Mouse (Mus musculus) embryonic facial prominence, embryonic 11.5 days (tissue): ENCODE results near the gene Kdm8. TPM values are rescaled to one million over a fixed set of nuclear protein-coding genes. Genes with fewer than 3 reads are reported as not detected.
A peak's percentile ranks its signal among the peaks of the same experiment; 100 is the strongest.

Experiments
- ATAC-seq: fragments of 200-750 bp; cut with Nextera tagmentation; replicated peaks from 2 replicates; pipeline ENCODE4 v1.8.0; 2017; ENCODE audit warnings: low read depth; ENCODE audit not compliant: insufficient number of reproducible peaks, low FRiP score, low TSS enrichment
- DNase-seq: peaks from one replicate; pipeline ENCODE4 v3.0.0-alpha.2; 2015; ENCODE audit warnings: low spot score
- H3K27ac ChIP-seq: fragments of 300-500 bp; sonication (generic); replicated peaks from 2 replicates; pipeline ENCODE4 v1.5.1; 2014; ENCODE audit warnings: mild to moderate bottlenecking, low read depth, low read length, control low read depth
- H3K27me3 ChIP-seq: fragments of 300-500 bp; sonication (generic); 2 replicates; pipeline ENCODE4 v1.6.1; 2014; ENCODE audit warnings: mild to moderate bottlenecking, low read length, moderate library complexity, mixed read lengths; ENCODE audit not compliant: control insufficient read depth, insufficient read depth
- H3K36me3 ChIP-seq: fragments of 300-500 bp; sonication (generic); replicated peaks from 2 replicates; pipeline ENCODE4 v1.6.1; 2014; ENCODE audit warnings: low read depth, mild to moderate bottlenecking, low read length, moderate library complexity, mixed read lengths; ENCODE audit not compliant: control insufficient read depth, insufficient read depth
- H3K4me1 ChIP-seq: fragments of 300-500 bp; sonication (generic); 2 replicates; pipeline ENCODE4 v1.6.1; 2014; ENCODE audit warnings: low read length, mixed read lengths; ENCODE audit not compliant: control insufficient read depth, insufficient read depth
- H3K4me2 ChIP-seq: fragments of 300-500 bp; sonication (generic); 2 replicates; pipeline ENCODE4 v1.6.1; 2014; ENCODE audit warnings: low read depth, mild to moderate bottlenecking, control low read depth, low read length, moderate library complexity
- H3K4me3 ChIP-seq: fragments of 300-500 bp; sonication (generic); 2 replicates; pipeline ENCODE4 v1.5.1; 2014; ENCODE audit warnings: low read depth, low read length, control low read depth
- H3K9ac ChIP-seq: fragments of 300-500 bp; sonication (generic); replicated peaks from 2 replicates; pipeline ENCODE4 v1.6.1; 2014; ENCODE audit warnings: mild to moderate bottlenecking, control low read depth, low read length
- H3K9me3 ChIP-seq: fragments of 300-500 bp; sonication (generic); replicated peaks from 2 replicates; pipeline ENCODE4 v1.6.1; 2016; ENCODE audit warnings: mild to moderate bottlenecking, low read length, inconsistent platforms, mixed read lengths; ENCODE audit not compliant: control insufficient read depth
- WGBS: fragments of 180-500 bp; shearing (Covaris S2); extraction: QIAGEN DNeasy Blood & Tissue Kit; methylation state at CpG from one replicate; pipeline ENCODE4 v1.1.7; 2014; 5-methylcytosine and 5-hydroxymethylcytosine counted together
- polyA plus RNA-seq: library from polyadenylated mRNA; unstranded; fragments of >200 nt; fragmentation: Nextera tagmentation; extraction: Ambion mirVana; gene quantifications from 2 replicates; pipeline ENCODE4 v1.2.1, GENCODE M21; 2014

The Kdm8 gene
- polyA plus RNA-seq, 1 experiment from 2014 or later = 11.9 TPM

DNA sequence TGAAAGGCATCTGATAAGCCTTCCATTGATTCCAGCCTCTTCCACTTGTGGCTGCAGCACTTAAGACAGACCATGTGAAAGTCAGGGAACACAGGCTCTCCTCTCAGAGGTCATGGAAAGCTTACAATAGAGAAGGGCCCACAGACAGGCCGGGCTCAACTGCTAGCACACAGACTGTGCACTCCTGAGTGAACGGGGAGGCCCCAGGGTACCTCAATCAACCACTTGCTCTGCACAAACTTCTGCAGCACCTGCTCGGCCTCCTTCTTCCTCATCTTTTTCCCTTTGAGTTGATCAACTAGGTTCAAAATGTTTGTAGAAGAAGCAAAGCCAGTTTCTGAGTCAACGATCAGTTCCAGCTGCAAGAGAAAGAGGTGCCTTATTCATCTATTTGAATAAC, 26.4 kb downstream of the Kdm8 start:
- no peak for DNase-seq
- no peaks in the 10 kb centered on the region for H3K27me3 ChIP-seq
- H3K9ac ChIP-seq = no peak overlapping the region
- H3K4me2 ChIP-seq = no peak overlapping the region
- 88% methylated on average over 4 of the region's 4 CpGs for WGBS
- H3K9me3 ChIP-seq = no peaks in the 10 kb centered on the region
- peaks cover 3% of the 10 kb centered on the region for H3K4me1 ChIP-seq
- H3K27ac ChIP-seq = no peak overlapping the region
- H3K36me3 ChIP-seq = no peaks in the 10 kb centered on the region
- ATAC-seq = no peak
- no peak overlapping the region for H3K4me3 ChIP-seq

DNA sequence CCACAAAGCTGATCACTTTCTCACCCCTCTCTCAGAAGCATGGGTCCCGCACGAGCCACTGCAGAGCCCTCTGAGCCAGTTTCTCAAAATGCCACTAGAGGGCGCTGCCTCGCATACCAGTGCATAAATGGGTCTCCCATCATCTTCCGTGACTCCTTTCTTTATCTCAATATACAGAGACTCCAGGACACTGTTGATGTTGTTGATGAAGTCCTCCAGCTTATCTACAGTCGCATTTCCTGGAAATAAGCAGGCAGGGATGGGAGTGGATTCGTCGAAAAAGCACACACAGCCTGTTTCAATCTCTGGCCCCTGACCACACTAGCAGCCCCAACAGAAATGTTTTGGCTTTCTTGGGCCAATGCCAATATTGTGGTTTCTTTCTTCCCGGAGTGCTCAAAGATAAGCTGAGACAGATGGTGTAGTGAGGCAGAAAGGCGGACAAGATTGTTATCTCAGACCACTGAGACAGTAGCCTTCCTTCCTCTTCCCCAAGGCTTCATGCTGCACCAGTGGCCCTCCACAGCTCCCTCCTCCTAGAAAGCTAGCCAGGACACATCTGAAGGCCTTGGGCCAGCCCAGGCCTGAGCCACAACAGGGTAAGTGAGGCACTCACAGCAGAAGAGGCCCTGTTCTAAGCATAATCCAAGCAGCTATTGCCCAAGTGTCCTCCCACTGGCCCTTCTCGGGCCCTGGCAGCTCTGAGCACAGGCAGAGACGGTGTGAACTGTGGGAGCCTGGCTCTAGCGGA, 27.7 kb downstream of the Kdm8 start:
- H3K27ac ChIP-seq = peak overlapping the region; percentile 65
- peak overlapping the region; percentile 7 for H3K9ac ChIP-seq
- 33% methylated on average over 13 of the region's 13 CpGs for WGBS
- no peaks in the 10 kb centered on the region for H3K36me3 ChIP-seq
- H3K4me3 ChIP-seq = no peak overlapping the region
- peaks cover 3% of the 10 kb centered on the region for H3K4me1 ChIP-seq
- no peaks in the 10 kb centered on the region for H3K27me3 ChIP-seq
- H3K9me3 ChIP-seq = no peaks in the 10 kb centered on the region
- H3K4me2 ChIP-seq = no peak overlapping the region
- DNase-seq (peak; percentile 85), ATAC-seq (peak; percentile 36; the same call in 1 of the 2 replicates)

DNA sequence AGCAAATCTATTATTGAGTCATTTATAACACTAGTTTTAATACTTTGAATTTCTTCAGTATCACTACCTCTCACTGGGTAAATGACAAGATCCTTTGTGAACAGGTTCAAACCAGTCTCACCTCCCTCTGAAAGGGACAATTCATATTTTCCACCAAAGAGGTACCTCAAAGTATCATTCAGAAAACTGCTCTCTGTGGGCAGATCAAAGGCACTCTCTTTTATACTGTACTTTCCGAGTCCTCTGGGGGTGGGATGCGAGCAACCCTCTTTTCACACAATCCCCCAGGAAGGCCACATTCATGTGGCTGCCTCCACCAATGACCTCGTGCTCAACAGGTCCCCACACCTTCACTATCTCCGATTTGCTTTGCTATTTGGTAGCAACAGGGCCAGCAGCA, 30.1 kb downstream of the Kdm8 start:
- 82% methylated on average over 4 of the region's 4 CpGs for WGBS
- Histone ChIP-seq H3K9me3 (no peaks in the 10 kb centered on the region), H3K4me1 (peaks cover 3% of the 10 kb centered on the region), H3K27ac (no peak overlapping the region), H3K27me3 (no peaks in the 10 kb centered on the region), H3K36me3 (no peaks in the 10 kb centered on the region), H3K9ac (no peak overlapping the region), H3K4me3 (no peak overlapping the region), H3K4me2 (no peak overlapping the region)
- ATAC-seq = no peak
- DNase-seq = no peak

DNA sequence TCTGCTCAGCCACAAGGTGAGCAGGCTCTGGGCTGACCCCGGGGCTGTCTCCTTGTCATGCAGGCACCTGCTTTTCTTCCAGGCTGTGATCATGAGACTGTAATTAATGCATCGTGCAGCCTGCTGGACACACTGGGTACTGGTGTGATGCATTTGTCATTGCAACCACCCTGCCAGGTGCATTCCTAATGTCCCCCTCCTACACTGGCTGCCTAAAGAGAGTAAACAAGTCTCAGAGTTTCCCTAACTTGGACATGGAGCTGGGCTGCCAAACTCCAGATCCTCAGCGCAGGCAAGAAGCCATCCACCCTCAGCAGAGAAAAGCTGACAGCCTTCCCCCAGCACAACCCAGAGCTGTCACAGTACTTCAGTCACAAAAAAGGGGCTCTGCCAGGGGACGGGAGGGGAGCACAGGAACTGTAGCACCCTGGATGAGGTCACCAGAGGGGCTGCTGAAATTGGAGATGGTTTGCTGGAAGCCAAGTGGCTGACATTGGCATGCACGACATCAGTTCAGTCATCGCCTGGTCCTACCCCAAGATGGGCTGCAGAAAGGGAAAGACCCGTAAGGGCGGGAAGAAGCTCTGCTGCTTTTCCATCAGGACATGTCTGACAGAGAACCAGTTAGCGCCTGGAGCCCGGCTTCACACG, 31.2 kb downstream of the Kdm8 start:
- H3K9me3 ChIP-seq = no peaks in the 10 kb centered on the region
- no peak for DNase-seq
- H3K27ac ChIP-seq = no peak overlapping the region
- H3K4me3 ChIP-seq = no peak overlapping the region
- ATAC-seq = no peak
- 66% methylated on average over 11 of the region's 11 CpGs for WGBS
- H3K9ac ChIP-seq = no peak overlapping the region
- peaks cover 3% of the 10 kb centered on the region for H3K4me1 ChIP-seq
- no peaks in the 10 kb centered on the region for H3K36me3 ChIP-seq
- no peak overlapping the region for H3K4me2 ChIP-seq
- no peaks in the 10 kb centered on the region for H3K27me3 ChIP-seq

DNA sequence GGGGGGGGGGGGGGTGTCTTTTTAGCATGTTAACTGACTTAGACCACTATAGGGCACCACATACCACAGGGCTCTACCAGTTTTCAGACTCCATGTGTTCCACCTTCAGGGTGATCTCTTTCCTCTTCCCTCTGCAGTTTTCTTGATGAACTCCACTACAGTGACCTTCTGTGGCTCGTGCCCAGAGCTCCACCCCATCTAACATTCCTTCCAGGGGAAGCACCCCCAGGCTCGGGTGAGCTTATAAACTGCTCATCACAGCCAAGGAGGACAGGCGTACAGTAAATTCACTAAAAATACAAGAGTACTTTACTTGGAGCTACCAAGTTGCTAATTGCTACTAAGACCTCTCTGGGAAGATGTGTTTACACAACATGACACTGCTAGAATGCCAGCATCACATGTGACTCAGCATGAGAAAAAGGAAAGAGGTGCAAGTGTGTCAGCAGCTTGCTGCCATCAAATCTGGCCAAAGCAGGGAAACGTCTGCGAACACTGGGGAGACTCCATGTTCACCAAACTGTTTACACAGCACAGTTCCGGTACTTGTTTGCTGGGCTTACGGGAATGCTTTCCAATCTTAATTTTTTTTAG, 34.0 kb downstream of the Kdm8 start:
- H3K4me2 ChIP-seq = no peak overlapping the region

DNA sequence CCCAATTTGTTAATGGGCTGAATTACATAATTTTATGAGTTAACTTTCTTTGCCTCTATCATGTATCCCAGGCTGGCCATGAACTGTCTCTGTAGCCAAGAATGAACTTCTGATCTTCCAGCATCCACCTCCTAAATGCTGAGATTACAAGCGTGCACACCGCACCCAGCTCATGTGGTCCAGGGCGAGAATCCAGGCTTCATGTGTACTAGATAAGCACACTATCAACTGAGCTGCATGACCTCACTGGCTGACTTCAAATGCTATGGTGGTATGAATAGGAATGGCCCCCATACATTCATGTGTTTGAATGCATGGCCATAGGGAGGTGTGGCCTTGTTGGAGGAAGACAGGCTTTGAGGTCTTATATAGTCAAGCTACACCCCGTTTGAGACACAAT, 36.0 kb downstream of the Kdm8 start:
- Histone ChIP-seq H3K9ac (no peak overlapping the region), H3K4me1 (no peaks in the 10 kb centered on the region), H3K9me3 (no peaks in the 10 kb centered on the region), H3K36me3 (no peaks in the 10 kb centered on the region; the same call in 1 of the 2 replicates), H3K27ac (no peak overlapping the region), H3K4me3 (no peak overlapping the region), H3K4me2 (no peak overlapping the region), H3K27me3 (no peaks in the 10 kb centered on the region)
- DNase-seq (no peak), ATAC-seq (no peak)
- 92% methylated on average over 4 of the region's 4 CpGs for WGBS

More for the DNA sequence above, 34.0 kb downstream of the Kdm8 start:
- WGBS = 75% methylated on average over 7 of the region's 7 CpGs
- Histone ChIP-seq H3K27ac (no peak overlapping the region), H3K27me3 (no peaks in the 10 kb centered on the region), H3K9me3 (no peaks in the 10 kb centered on the region), H3K9ac (no peak overlapping the region), H3K36me3 (no peaks in the 10 kb centered on the region), H3K4me1 (no peaks in the 10 kb centered on the region), H3K4me3 (no peak overlapping the region)
- ATAC-seq (no peak), DNase-seq (no peak)

DNA sequence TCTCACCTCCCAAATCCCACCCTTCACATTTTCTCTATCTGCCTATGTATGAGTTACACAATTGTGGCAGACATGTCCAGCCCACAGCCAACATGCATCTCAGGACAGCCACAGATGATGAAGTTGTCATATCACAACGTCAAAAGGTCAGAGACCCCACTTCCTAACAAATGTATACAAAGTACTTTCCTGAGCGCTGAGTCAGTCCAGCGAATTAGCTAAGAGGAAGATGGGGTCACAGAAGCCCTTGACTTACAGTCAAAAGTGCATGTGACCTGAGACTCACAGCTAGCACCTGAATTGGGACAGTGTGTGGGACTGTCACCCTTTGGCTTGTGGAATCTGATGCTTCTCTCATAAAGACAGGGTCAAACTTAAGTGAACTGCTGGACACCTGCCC, 37.9 kb downstream of the Kdm8 start:
- no peaks in the 10 kb centered on the region for H3K4me1 ChIP-seq
- H3K9me3 ChIP-seq = no peaks in the 10 kb centered on the region
- 80% methylated on average over 3 of the region's 3 CpGs for WGBS
- DNase-seq (no peak), ATAC-seq (no peak)
- H3K27ac ChIP-seq = no peak overlapping the region
- H3K36me3 ChIP-seq = no peaks in the 10 kb centered on the region; the same call in 1 of the 2 replicates
- no peak overlapping the region for H3K9ac ChIP-seq
- H3K4me2 ChIP-seq = no peak overlapping the region
- no peaks in the 10 kb centered on the region for H3K27me3 ChIP-seq
- no peak overlapping the region for H3K4me3 ChIP-seq

DNA sequence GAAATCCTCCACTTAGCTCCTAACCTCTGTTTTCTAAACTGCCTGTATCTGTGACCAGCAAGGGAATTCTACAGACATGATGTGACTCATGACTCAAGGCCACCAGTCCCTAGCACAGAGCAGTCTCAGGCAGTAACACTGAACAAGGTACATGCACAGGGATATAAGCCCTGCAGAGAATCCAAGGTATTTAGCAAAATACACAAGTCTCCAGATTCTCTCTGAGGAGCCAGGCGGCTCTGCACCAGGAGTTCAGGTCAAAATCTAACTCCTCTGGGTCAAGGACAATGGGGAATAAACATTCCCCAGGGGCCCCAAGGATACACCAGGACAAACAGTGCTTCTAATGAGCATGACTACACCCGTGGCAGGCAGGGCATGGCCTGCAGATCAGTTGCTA, 38.4 kb downstream of the Kdm8 start:
- Histone ChIP-seq H3K36me3 (no peaks in the 10 kb centered on the region; the same call in 1 of the 2 replicates), H3K27ac (no peak overlapping the region), H3K4me3 (no peak overlapping the region), H3K9ac (no peak overlapping the region), H3K4me2 (no peak overlapping the region), H3K9me3 (no peaks in the 10 kb centered on the region), H3K27me3 (no peaks in the 10 kb centered on the region), H3K4me1 (no peaks in the 10 kb centered on the region)
- no peak for ATAC-seq
- whole genome bisulfite sequencing = 60% methylated on average over 2 of the region's 2 CpGs
- no peak for DNase-seq
